10 mouse cellular contexts compared by ENCODE assay signal in the genomic region with DNA sequence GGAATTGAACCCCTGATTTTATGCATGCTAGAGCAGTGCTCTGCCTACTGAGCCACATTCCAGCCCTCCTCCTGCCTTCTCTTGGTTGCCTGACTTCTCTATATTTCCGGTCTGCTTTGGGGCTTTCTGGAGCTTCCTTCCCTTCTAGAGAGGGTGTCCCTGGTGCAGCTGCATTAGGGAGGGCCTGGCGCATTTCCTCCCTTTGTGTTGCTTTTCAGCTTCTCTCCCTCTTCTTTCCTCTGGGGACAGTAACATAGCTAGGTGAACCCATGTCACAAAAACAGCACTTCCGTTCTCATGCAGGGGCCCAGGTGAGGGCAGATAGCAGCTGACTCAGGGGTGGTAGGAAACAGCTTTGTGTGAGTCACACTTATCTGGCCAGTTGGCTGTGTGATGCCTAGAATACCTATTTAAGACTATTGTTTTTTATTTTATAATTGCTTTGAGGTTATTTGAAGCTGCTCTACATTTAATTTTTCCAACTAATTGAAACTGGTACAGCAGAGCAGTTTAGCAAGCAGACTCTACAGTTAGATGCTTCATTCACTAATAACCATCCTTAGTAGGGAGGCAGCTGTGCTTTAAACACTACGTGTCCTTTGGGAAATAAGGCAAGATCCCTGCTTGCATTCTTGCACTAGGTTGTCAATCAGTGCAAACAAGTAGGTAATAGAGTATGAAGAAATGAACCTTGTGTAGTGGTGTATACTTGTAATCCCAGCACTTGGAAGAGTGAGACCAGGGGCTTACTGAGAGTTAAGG.
DNase-seq lines count a peak whose midpoint lies in the region; ATAC-seq lines count a peak whose summit lies in the region.
"Had no signal": no experiment of that assay in that cellular context is flagged by ENCODE, and none has a peak within 500 bp of the region (broad histone marks: within the 10 kb centered on the region; RNA-seq: fewer than 3 reads in every experiment).

No protein-coding gene starts in this region.

- no peak for ATAC-seq in kidney, embryonic 14.5 days (ENCODE audit: low FRiP score, low TSS enrichment)

- intact Hi-C loops in left cerebral cortex, postnatal 25 days (cut with DNase I), result no loop called here

- H3K36me3 ChIP-seq in kidney, embryonic 14.5 days (ENCODE audit: control insufficient read depth, insufficient read depth, low read length), result no peaks in the 10 kb centered on the region
- H3K36me3 ChIP-seq: embryonic facial prominence, embryonic 15.5 days; stomach, embryonic 15.5 days had no signal

- no peak overlapping the region for H3K9ac ChIP-seq in kidney, embryonic 14.5 days (ENCODE audit: low read depth, low read length)
- H3K9ac ChIP-seq: embryonic facial prominence, embryonic 15.5 days; stomach, embryonic 15.5 days had no signal

- H3K27ac ChIP-seq in kidney, embryonic 14.5 days (ENCODE audit: low read depth, low read length), result no peak overlapping the region
- H3K27ac ChIP-seq in brown adipose tissue, adult 24 weeks (replicated peaks; ENCODE audit: low read depth, low read length), result peak overlapping the region; percentile 59; the same call in 1 of the 2 replicates
- H3K27ac ChIP-seq: embryonic facial prominence, embryonic 15.5 days; stomach, embryonic 15.5 days had no signal

- peaks cover 4% of the 10 kb centered on the region; the same call in 1 of the 2 replicates for H3K4me1 ChIP-seq in kidney, embryonic 14.5 days (ENCODE audit: control insufficient read depth, insufficient read depth, low read length)
- H3K4me1 ChIP-seq in brown adipose tissue, adult 24 weeks (ENCODE audit: control insufficient read depth, insufficient read depth, insufficient read length, low read length), result no peaks in the 10 kb centered on the region
- H3K4me1 ChIP-seq: embryonic facial prominence, embryonic 15.5 days; stomach, embryonic 15.5 days had no signal

- DNase-seq in kidney, adult 9 months, result peak; percentile 11
- peak; percentile 26 to 37 for DNase-seq in B cell, adult 2 months
- peak; percentile 44 for DNase-seq in kidney, postnatal 10 days
- DNase-seq in frontal cortex, postnatal 25 days (ENCODE audit: low spot score in 2 of 2), result no peak
- DNase-seq in left cerebral cortex, postnatal 25 days (ENCODE audit: low spot score in 2 of 2), result no peak
- no peak for DNase-seq in cerebellum, postnatal 36 days

- H3K27me3 ChIP-seq in kidney, embryonic 14.5 days (ENCODE audit: control insufficient read depth, insufficient read depth, low read length), result no peaks in the 10 kb centered on the region
- H3K27me3 ChIP-seq: embryonic facial prominence, embryonic 15.5 days; stomach, embryonic 15.5 days had no signal

- H3K4me3 ChIP-seq in kidney, embryonic 14.5 days (ENCODE audit: low read length), result no peak overlapping the region
- no peak overlapping the region for H3K4me3 ChIP-seq in brown adipose tissue, adult 24 weeks (ENCODE audit: insufficient read depth, low read depth, low read length)
- H3K4me3 ChIP-seq: embryonic facial prominence, embryonic 15.5 days; stomach, embryonic 15.5 days had no signal

- H3K9me3 ChIP-seq in kidney, embryonic 14.5 days (ENCODE audit: control insufficient read depth, low read length), result no peaks in the 10 kb centered on the region
- H3K9me3 ChIP-seq: embryonic facial prominence, embryonic 15.5 days; stomach, embryonic 15.5 days had no signal

- WGBS in kidney, embryonic 14.5 days, result 66% methylated on average over 4 of the region's 4 CpGs

- H3K4me2 ChIP-seq in kidney, embryonic 14.5 days (replicated peaks; ENCODE audit: low read depth, low read length), result no peak overlapping the region
- H3K4me2 ChIP-seq: embryonic facial prominence, embryonic 15.5 days; stomach, embryonic 15.5 days had no signal

Comparison
In these comparisons a context has a peak if more than half of its experiments do, and no peak if none do; other contexts are left out.
1. DNase-seq: peak in kidney, adult 9 months (single experiment), B cell, adult 2 months (2 of 2) and kidney, postnatal 10 days (single experiment); none in frontal cortex, postnatal 25 days (0 of 2), left cerebral cortex, postnatal 25 days (0 of 2) and cerebellum, postnatal 36 days (0 of 2).